Mouse (Mus musculus): ENCODE data around the gene Esyt1. TPM values are rescaled to one million over a fixed set of nuclear protein-coding genes. Genes with fewer than 3 reads are reported as not detected.
"Not testable (repeated sequence)": the region's sequence is repeated elsewhere in the genome, so short reads cannot be mapped to it uniquely, and the experiment has no call there.

Gene Esyt1
- polyA plus RNA-seq, 1 experiment from 2014 or later: 43.3 TPM

DNA sequence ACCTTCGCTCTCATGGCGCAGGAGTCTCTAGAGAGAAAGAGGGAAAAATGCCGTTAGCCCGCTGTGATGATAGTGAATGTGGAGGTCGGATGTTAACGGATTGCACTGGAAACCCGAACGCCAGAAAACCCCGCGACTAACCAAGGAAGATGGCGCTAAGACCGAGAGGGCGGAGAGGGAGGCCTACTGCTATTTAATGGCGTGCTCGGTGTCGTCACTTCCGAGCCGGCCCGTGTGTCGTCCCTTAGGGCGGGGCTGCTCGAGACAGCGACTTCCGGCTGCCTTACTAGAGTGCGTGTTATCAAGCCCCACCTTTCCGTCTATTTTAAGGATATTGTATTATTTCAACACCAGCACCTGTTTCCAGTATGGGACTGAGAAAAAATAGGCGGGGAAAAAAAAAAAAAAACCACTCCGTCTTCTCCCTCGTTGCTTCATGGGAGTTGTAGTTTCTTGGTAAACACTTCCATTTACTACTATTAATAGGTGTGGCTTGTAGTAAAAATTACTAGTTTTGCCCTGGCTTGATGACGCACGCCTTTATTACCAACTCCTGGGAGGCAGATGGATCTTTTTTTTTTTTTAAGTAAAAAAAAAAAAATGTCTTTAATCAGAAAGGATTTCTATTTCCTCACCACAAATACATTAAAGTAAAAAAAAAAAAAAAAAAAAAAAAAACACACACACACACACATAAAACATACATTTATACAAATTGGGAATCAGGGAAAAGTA, 23.4 kb upstream of the Esyt1 start, which contains the start of gene Rpl41:
TSS of gene Rpl41 (minus strand) at position 359 of the 735 bp plus-strand sequence.
- Histone ChIP-seq H3K4me2 (replicated peaks) (peak within 1 kb of the TSS; percentile 81), H3K9ac (peak within 1 kb of the TSS; percentile 79), H3K27me3 (no peaks in the 10 kb centered on the region), H3K9me3 (replicated peaks) (no peaks in the 10 kb centered on the region), H3K27ac (replicated peaks) (peak within 1 kb of the TSS; percentile 97), H3K4me3 (replicated peaks) (peak within 1 kb of the TSS; percentile 80), H3K4me1 (peaks cover 13% of the 10 kb centered on the region; the same call in 1 of the 2 replicates), H3K36me3 (peaks cover 15% of the 10 kb centered on the region)
- WGBS: under 1% methylated on average over 31 of the region's 31 CpGs
- peak; percentile 89 for ATAC-seq (ENCODE audit: insufficient number of reproducible peaks, low FRiP score, low TSS enrichment, low read depth)

- Histone ChIP-seq H3K27ac (replicated peaks) (peak overlapping the region; percentile 97), H3K4me1 (peaks cover 13% of the 10 kb centered on the region; the same call in 1 of the 2 replicates), H3K9ac (peak overlapping the region; percentile 79), H3K4me3 (replicated peaks) (peak overlapping the region; percentile 80), H3K36me3 (peaks cover 24% of the 10 kb centered on the region), H3K4me2 (replicated peaks) (peak overlapping the region; percentile 81)
- WGBS: under 1% methylated on average over 30 of the region's 30 CpGs
- H3K9me3 ChIP-seq (replicated peaks); H3K27me3 ChIP-seq; ATAC-seq (ENCODE audit: insufficient number of reproducible peaks, low FRiP score, low TSS enrichment, low read depth): not testable (repeated sequence)
These were observed 22.6 kb upstream of the Esyt1 start for GRCm38 (mm10) chr10:128548051-128548791.

DNA sequence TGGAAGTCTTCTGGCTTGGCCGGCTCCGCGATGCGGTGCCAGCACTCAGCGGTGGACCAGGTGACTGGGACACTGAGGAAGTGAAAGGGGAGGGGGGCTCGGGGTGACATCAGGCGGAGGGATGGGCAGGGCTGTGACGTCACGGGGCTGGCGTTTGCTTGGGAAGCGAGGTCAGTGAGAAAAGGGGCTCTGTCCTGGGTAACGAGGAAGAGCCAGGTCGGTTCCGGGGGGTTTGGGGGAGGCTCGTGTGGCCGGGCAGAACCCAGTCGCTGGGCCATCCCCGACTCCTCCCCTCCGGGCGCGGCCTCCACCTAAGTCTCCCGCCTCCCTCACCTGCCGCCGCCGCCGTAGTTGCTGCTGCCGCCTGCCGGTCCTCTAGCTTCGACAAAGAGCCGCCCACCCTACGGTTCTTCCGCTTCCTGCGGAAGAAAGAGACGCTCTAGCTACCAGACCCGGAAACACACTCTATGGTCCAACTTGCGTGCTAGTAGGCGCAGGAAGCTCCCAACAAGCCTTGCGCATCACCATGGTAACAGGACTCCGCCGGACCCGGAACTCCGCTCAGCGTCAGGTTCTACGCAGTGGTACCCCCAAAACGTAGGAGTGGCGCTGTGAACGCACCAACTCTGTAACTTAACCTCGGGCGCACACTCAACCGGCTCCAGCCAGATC, 21.8 kb upstream of the Esyt1 start, which contains the start of gene Zc3h10:
TSS of gene Zc3h10 (minus strand) at position 414 of the 672 bp plus-strand sequence.
- Histone ChIP-seq H3K27me3 (no peaks in the 10 kb centered on the region), H3K36me3 (peaks cover 31% of the 10 kb centered on the region), H3K27ac (replicated peaks) (peak within 1 kb of the TSS; percentile 97), H3K9me3 (replicated peaks) (no peaks in the 10 kb centered on the region), H3K4me3 (replicated peaks) (peak within 1 kb of the TSS; percentile 80), H3K9ac (peak within 1 kb of the TSS; percentile 79), H3K4me2 (replicated peaks) (peak within 1 kb of the TSS; percentile 81), H3K4me1 (peaks cover 13% of the 10 kb centered on the region; the same call in 1 of the 2 replicates)
- ATAC-seq (ENCODE audit: insufficient number of reproducible peaks, low FRiP score, low TSS enrichment, low read depth): peak; percentile 93
- WGBS: under 1% methylated on average over 43 of the region's 50 CpGs

GRCm38 (mm10) chr10:128546787-128547186, 21.1 kb upstream of the Esyt1 start:
- Histone ChIP-seq H3K4me2 (replicated peaks) (peak overlapping the region; percentile 81), H3K4me1 (peaks cover 13% of the 10 kb centered on the region; the same call in 1 of the 2 replicates), H3K27me3 (no peaks in the 10 kb centered on the region), H3K27ac (replicated peaks) (peak overlapping the region; percentile 95), H3K4me3 (replicated peaks) (peak overlapping the region; percentile 80), H3K9me3 (replicated peaks) (no peaks in the 10 kb centered on the region), H3K9ac (peak overlapping the region; percentile 79), H3K36me3 (peaks cover 35% of the 10 kb centered on the region)
- 13% methylated on average over 7 of the region's 7 CpGs for WGBS
- no peak for ATAC-seq (ENCODE audit: insufficient number of reproducible peaks, low FRiP score, low TSS enrichment, low read depth)

- Histone ChIP-seq H3K4me2 (replicated peaks) (peak overlapping the region; percentile 81), H3K27ac (replicated peaks) (peak overlapping the region; percentile 95), H3K9ac (no peak overlapping the region; the same call in none of the 2 replicates), H3K4me1 (peaks cover 13% of the 10 kb centered on the region; the same call in 1 of the 2 replicates), H3K4me3 (replicated peaks) (peak overlapping the region; percentile 80), H3K36me3 (peaks cover 36% of the 10 kb centered on the region), H3K9me3 (replicated peaks) (no peaks in the 10 kb centered on the region), H3K27me3 (no peaks in the 10 kb centered on the region)
- ATAC-seq (ENCODE audit: insufficient number of reproducible peaks, low FRiP score, low TSS enrichment, low read depth): no peak
- WGBS: 11% methylated on average over 4 of the region's 4 CpGs
These were observed 20.7 kb upstream of the Esyt1 start for GRCm38 (mm10) chr10:128546361-128546760.

DNA sequence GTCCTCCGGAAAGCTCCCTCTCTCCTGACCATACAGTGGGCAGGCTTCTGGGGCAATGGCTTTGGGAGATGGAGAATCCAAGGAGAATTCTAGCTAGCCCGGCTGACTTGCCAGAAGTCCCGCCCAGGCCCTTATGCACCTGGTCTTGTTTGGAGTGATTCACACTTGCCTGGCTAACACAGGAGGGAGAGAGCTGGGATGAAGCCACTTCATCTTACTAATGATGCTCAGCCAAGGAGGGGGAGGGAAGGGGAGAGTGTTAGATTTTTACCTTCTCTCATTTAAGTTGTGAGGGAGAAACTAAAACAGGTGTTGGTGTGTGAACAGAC, 19.9 kb upstream of the Esyt1 start:
- no peak overlapping the region for H3K27ac ChIP-seq (replicated peaks)
- H3K36me3 ChIP-seq: peaks cover 41% of the 10 kb centered on the region
- H3K4me1 ChIP-seq: peaks cover 13% of the 10 kb centered on the region; the same call in 1 of the 2 replicates
- ATAC-seq (ENCODE audit: insufficient number of reproducible peaks, low FRiP score, low TSS enrichment, low read depth): no peak
- no peaks in the 10 kb centered on the region for H3K27me3 ChIP-seq
- no peak overlapping the region for H3K4me3 ChIP-seq (replicated peaks)
- H3K9me3 ChIP-seq (replicated peaks): no peaks in the 10 kb centered on the region
- WGBS: 91% methylated on average over 3 of the region's 3 CpGs
- no peak overlapping the region for H3K9ac ChIP-seq
- no peak overlapping the region for H3K4me2 ChIP-seq (replicated peaks)

DNA sequence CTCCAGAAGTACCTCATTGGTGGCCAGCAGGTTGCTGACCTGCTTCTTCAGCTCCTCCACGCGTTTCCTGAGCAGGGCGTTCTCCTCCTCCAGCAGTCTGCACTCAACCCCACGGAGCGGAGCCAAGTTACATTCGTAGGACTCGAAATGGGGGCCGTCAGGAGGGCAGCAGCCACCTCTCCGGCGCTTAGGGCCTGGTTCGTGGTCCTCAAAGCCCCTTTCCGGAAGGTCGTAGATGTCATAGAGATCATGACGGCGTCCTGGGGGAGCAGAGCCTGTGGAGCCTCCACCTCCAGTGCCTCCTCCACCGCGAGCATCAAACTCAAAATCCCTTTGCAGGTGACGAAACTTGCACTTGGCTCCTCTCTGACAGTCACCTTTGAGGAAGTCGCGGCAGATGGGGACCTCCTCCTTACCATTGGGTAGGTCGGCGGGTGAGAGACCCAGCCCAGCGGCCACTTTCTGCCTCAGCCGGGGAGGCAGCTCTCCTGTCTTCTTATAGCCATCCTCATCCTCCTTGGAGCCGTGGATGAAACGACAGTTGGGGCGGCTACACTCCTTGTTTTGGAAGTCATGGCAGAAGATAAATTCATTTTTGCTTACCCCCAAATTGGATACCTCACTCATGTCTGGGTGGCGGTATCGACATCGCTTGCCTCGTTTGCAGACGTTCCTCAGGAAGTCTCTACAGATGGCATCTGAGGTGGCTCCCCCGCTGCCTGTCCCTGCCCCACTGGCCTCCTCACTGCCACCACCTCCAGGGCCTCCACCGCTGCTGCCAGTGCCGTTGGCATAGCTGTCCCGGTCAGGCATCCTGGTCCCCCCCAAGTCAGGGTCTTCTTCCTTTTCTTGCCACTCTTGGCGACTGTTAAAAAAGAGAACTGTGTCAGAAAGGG, 19.3 kb upstream of the Esyt1 start:
- Histone ChIP-seq H3K9ac (no peak overlapping the region), H3K4me1 (peaks cover 13% of the 10 kb centered on the region; the same call in 1 of the 2 replicates), H3K27me3 (no peaks in the 10 kb centered on the region), H3K4me3 (replicated peaks) (no peak overlapping the region), H3K9me3 (replicated peaks) (no peaks in the 10 kb centered on the region), H3K36me3 (peaks cover 41% of the 10 kb centered on the region), H3K4me2 (replicated peaks) (no peak overlapping the region), H3K27ac (replicated peaks) (no peak overlapping the region)
- 94% methylated on average over 37 of the region's 37 CpGs for WGBS
- ATAC-seq (ENCODE audit: insufficient number of reproducible peaks, low FRiP score, low TSS enrichment, low read depth): no peak

DNA sequence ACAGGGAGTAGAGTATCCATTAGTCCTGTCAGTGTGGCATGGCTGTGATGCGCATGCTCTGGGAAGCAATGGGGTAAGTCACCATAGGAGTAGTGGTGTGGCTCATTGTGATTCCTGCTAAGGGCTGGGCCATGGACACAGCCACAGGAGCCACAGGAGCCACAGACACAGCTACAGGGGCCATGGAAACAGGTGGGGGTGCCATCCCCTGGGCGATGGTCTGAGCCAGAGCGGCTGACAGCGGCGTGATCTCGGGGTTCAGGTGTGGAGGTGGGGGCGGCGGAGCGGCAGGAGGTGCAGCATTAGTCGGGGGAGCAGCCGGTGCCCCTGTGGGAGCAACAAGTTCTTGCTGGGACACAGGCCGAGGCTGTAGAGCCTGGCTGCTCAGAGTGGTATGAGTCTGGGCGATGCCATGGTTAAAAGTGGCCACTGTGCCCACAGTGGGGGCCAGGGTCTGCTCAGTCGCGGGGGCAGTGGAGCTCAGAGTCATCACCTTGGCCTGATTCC, 18.5 kb upstream of the Esyt1 start:
- no peaks in the 10 kb centered on the region for H3K27me3 ChIP-seq
- no peak overlapping the region for H3K4me2 ChIP-seq (replicated peaks)
- no peak overlapping the region for H3K27ac ChIP-seq (replicated peaks)
- H3K4me1 ChIP-seq: peaks cover 13% of the 10 kb centered on the region; the same call in 1 of the 2 replicates
- H3K9me3 ChIP-seq (replicated peaks): no peaks in the 10 kb centered on the region
- no peak overlapping the region for H3K9ac ChIP-seq
- no peak for ATAC-seq (ENCODE audit: insufficient number of reproducible peaks, low FRiP score, low TSS enrichment, low read depth)
- WGBS: 96% methylated on average over 15 of the region's 15 CpGs
- H3K4me3 ChIP-seq (replicated peaks): no peak overlapping the region
- peaks cover 41% of the 10 kb centered on the region for H3K36me3 ChIP-seq

DNA sequence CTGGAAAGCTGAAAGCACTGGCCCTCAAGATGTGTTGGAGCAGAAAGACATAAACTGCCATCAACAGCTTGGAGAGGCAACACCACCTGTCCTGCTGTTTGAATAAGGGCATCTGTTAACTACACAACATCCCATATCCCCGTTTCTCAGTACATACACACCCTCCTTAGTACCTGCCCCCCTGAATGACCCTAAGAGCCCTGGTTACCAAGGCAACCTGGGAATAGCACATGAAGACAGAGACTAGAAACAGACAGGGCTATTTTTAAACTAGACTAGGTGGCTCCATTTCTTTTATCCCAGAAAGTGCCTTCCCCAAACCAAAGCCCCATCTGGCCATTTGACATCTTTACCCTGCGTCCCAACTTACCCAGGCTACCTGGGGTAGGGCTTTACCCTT, 17.4 kb upstream of the Esyt1 start:
- H3K27ac ChIP-seq (replicated peaks): no peak overlapping the region
- H3K27me3 ChIP-seq: no peaks in the 10 kb centered on the region
- H3K36me3 ChIP-seq: peaks cover 41% of the 10 kb centered on the region
- H3K9me3 ChIP-seq (replicated peaks): no peaks in the 10 kb centered on the region
- no peak overlapping the region for H3K9ac ChIP-seq
- whole genome bisulfite sequencing: 80% methylated on average over 2 of the region's 2 CpGs
- no peak for ATAC-seq (ENCODE audit: insufficient number of reproducible peaks, low FRiP score, low TSS enrichment, low read depth)
- H3K4me2 ChIP-seq (replicated peaks): no peak overlapping the region
- H3K4me3 ChIP-seq (replicated peaks): no peak overlapping the region
- peaks cover 13% of the 10 kb centered on the region; the same call in 1 of the 2 replicates for H3K4me1 ChIP-seq

GRCm38 (mm10) chr10:128538340-128538870, 12.7 kb upstream of the Esyt1 start:
- H3K4me1 ChIP-seq: peaks cover 10% of the 10 kb centered on the region; the same call in 1 of the 2 replicates
- no peak for ATAC-seq (ENCODE audit: insufficient number of reproducible peaks, low FRiP score, low TSS enrichment, low read depth)
- H3K4me2 ChIP-seq (replicated peaks): no peak overlapping the region
- H3K36me3 ChIP-seq: peaks cover 19% of the 10 kb centered on the region
- no peak overlapping the region for H3K9ac ChIP-seq
- WGBS: 81% methylated on average over 1 of the region's 1 CpGs
- H3K27ac ChIP-seq (replicated peaks): no peak overlapping the region
- H3K9me3 ChIP-seq (replicated peaks): no peaks in the 10 kb centered on the region
- H3K27me3 ChIP-seq: no peaks in the 10 kb centered on the region
- no peak overlapping the region for H3K4me3 ChIP-seq (replicated peaks)
